Mouse (Mus musculus) thymus, postnatal 0 days (tissue): Measurements from ENCODE around the gene Laptm5. TPM values are rescaled to one million over a fixed set of nuclear protein-coding genes. Genes with fewer than 3 reads are reported as not detected.
A peak's percentile ranks its signal among the peaks of the same experiment; 100 is the strongest.

ENCODE experiments used
- DNase-seq: peaks from one replicate; pipeline ENCODE4 v3.0.0-alpha.2; 2015; ENCODE audit warnings: low spot score
- polyA plus RNA-seq: library from polyadenylated mRNA; unstranded; fragments of >200 nt; fragmentation: Nextera tagmentation; extraction: Ambion mirVana; gene quantifications from 2 replicates; pipeline ENCODE4 v1.2.1, GENCODE M21; 2015

Gene Laptm5
- 668 and 754 TPM in 2 replicates for polyA plus RNA-seq

DNA sequence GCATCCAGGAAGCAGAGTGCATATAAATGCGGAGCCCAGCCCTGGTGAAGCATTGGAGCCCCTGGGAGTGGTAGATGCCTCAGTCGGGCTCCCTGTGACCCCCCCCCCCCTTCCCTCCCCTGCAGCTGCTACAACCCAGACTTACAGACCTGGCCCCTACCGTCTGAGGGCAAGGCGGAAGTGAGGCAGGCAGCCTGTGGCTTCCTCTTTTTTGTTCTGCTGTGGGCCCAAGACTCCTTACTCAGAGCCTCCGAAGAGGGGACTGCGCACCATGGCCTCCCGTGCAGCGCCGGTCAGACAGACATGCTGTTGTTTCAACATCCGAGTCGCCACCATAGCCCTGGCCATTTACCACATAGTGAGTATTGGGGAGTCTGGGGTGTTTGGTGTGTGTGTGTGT lies at the start of gene Laptm5:
Gene Laptm5, plus strand, starts transcription at position 49 of the 400 bp plus-strand sequence.
- peak; percentile 89 for DNase-seq

DNA sequence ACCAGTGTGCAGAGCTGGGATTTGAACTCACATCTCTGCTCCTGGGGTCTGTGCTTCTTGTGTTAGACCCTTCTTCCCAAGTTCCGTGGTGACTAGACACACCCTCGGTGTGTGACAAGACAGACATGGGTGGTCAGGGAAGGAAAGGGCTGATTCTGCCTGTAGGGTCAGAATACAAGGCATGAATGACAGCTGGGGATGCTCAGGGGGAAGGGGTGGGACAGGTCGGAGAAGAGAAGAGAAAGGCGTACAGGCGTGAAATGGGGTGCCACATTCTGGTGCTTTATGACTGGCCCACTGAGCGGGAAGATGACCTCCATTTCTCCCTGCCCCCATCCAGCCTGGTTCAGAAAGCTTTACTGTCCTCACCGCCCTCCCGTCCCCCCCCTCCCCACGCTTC lies 47.5 kb upstream of the Laptm5 start:
- no peak for DNase-seq

DNA sequence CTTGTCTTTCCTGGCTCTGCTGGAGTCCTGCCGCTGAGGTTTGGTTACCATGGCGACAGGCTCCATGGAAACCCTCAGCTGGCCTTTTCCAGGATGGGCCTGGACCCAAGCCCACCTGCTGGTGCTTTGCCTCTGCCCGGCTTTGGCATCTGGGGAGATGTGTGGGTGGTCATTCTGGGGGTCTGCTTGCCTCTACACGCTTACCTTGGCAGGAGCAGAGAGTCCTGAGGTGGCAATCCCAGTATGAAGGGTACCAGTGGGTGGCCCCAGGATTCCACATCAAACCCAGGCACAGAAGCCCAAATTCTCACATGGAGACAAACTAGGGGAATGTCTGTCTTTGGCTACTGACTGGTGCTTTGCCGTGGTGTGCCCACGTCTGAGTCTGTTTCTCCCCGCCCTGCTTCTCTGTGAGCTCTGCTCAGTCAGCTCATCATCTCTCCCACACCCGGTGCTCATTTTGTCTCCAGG lies 47.0 kb upstream of the Laptm5 start:
- DNase-seq, result no peak

DNA sequence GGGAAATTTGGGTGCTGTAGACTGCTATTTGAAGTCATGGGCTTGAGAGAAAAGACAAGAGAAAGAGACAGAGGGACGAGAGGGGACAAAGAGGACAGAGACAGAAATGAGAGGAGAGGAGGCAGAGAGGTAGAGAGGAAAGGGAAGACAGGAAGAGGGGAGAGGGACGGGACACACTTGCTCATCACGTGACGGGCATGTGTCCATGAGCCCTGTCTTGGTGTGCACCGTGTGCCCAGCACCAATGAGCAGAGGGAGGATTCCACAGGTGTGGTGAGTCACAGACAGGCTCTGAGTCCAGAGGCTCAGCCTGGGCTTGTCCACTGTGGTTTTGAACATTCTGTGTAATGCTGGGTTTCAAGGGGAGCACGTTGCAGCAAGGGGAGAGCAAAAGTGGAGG lies 45.0 kb upstream of the Laptm5 start:
- DNase-seq, result no peak

DNA sequence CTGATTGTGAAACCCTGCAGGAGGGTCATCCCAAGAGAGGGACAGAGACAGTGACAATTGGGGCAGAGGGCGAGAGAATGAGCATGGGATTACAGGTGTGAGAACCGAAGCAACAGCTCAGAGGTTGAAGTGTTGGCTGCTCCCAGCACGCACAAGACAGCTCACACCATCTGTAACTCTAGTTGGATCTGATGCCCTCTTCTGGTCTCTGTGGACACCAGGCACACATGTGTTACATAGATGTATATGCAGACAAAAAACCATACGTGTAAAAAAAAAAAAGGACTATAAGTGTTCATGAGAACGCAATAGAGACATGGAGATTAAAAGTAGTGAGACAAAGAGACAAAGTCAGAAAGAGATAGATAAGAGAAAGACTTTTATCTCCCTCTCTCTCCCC lies 44.1 kb upstream of the Laptm5 start:
- no peak for DNase-seq

DNA sequence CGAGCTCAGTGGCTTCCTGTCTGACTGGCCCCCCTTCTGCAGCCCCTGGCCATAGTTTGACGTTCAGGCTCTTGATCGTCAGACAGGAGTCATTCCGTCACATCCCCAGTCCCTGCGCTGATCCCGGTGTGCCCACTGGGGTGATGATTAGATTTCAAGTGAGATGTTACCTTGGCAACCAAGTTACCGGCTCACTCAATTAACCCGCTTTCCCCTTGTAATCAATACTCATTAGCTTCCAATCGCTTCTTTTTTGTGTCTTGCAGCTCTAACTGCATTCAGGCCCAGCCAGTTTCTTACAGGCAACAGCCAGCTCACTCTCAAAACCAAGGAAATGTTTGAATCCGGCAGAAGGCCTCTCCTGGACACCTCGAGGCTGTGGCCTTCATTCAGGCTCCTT lies 40.5 kb upstream of the Laptm5 start:
- DNase-seq, result no peak

DNA sequence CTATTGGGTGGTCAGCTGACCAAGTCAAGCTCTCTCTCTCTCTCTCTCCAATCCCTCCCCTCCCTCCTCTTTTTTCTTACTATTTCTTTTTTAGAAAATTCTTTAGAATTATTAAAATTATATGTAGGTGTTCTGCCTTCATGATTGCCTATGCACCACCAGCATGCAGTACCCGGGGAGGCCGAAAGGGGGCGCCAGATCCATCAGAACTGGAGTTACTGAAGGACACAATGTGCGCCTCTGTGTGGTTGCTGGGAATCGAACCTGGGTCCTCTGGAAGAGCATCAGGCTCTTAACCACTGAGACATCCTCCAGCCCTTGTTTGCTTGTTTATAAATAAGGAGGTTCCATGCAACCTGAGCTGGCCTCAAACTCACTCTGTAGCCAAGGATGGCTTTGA lies 39.5 kb upstream of the Laptm5 start:
- no peak for DNase-seq

DNA sequence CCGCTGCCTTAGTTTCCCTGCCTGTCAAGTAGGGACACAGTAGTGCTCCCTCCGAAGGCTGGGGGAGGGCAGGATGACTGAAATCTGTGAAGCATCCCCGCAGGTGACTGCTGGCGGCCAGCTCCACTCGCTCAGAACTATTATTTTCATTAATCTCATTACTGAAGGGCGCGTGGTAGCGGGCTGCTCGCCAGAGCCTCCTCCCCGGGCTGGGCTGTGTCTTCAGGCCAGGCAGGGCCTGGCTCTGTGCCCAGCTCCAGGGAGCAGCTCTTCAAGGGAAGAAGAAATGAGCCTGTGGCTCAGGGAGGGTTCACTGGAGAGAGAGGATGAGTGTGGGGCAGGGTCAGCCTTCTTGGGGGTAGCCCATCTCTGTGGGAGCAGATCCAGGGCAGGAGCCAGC lies 38.3 kb upstream of the Laptm5 start:
- DNase-seq, result no peak

DNA sequence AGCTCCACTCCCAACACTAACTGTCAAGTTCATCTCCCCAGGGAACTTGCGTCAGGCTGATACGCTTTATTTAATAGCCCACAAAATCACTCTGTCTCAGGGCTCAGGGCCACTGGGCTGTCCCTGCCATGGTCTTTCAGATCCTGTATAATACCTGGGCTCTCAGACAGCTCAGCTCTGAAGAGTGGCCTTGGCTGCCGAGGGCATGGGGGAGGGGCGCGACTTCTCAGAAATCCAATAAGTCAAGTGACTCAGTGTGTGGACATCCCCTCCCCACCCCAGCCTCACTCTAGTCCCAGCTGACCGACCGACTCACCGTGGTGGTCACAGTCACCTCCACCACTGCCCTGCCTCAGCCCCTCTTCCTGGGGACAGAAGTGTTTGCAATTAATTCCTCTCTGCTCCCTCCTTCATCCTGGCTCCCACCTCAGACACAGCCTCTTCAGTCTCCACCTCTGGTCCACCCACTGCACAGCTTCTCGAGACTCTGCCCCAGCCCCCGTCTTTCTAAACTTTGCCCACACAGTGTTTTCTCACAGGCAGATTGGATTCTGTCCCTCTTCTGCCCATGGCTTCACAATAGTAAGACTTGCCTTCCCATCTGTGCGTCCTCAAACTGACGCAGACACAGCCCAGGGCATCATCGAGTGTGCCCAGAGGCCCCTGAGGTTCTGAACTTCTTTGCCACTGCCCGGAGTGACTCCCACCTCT lies 36.8 kb upstream of the Laptm5 start:
- DNase-seq, result no peak

DNA sequence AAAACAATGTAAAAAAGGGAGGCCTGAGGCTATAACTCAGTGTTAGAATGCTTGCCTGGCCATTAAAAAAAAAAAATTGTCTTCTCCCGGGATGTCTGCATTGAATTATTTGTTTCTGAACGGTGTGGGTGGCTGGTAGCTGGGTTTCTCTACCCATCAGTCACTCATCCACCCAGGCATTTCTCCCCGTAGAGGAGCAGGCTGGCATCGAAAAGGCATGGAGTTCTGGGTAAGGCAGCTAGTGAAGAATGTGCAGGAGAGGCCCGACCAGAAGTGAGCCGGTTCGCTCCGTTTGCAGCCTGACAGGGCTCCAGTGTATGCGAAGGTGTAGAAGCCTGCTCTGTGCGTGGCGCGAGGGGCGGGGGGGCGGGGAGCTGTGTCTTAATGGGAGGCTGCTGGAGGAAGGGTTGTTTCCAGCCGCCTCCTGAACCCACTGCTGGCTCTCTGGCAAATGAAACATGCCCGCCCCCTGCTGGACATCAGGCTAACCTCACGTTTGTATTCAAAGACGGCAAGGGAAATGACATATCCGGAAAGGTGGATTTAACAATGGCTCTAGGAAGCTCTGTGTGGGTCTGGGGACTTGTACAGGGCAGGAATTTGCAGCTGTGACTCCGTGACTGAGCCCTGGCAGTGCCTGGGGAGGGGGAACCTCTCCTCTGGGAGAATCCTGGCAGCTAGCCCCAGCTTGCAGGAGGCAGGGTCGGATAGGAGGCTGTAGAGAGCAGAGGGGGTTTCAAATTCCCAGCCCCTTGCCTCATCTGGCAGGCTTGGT lies 34.5 kb upstream of the Laptm5 start:
- DNase-seq, result peak; percentile 73

DNA sequence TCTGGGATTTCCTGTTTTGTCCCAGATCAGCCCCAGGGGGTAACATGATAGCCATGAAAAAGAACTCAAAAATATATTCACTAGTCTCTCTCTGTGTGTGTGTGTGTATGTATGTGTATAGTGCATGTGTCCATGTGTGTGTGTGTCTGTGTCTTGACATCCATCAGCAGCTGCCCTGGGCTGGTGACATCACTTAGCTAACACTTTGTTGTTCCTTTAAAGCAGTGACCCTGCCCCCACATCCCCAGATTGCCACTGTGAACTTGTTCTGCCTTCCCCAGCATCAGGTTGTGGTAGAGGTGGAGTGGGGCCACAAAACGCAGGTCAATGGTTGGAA lies 33.9 kb upstream of the Laptm5 start:
- no peak for DNase-seq

DNA sequence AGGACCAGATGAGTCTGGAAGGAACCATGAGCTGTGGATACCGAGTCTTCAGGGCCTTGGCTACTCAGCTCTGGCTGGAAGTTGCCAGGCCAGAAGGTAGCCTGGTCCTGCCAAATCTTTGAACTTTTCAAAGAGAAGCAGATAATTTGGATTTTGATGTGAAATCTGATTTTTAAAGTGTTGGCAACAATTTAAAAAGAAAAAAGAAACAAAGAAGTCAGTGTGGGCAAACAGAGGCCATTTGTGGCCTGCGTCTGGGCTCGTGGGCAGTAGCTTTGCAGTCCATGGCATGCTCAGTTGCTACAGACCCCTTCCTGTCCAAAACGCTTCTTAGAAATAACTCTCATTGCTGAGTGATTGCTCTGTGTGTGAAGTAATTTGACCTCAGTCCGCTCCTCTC lies 31.6 kb upstream of the Laptm5 start:
- no peak for DNase-seq

DNA sequence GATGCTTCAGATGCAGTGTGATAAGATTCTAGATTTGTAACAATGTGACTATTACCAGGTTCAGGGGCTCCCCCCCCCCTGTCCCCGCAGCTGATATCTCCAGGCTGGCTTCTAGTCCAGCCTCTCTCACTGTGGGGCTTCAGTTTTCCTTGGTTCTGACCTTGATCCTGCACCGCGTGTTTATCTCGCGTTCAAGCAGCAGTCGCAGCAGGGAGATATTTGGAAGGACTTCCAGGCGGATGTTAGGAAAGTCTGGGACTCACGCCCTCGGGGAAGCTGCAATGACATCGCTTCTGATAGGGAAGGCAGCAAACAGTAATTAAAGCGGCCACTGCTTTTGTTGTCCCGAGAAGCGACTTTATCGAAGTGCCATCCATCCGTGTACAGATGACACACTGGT lies 30.2 kb upstream of the Laptm5 start:
- DNase-seq, result no peak

DNA sequence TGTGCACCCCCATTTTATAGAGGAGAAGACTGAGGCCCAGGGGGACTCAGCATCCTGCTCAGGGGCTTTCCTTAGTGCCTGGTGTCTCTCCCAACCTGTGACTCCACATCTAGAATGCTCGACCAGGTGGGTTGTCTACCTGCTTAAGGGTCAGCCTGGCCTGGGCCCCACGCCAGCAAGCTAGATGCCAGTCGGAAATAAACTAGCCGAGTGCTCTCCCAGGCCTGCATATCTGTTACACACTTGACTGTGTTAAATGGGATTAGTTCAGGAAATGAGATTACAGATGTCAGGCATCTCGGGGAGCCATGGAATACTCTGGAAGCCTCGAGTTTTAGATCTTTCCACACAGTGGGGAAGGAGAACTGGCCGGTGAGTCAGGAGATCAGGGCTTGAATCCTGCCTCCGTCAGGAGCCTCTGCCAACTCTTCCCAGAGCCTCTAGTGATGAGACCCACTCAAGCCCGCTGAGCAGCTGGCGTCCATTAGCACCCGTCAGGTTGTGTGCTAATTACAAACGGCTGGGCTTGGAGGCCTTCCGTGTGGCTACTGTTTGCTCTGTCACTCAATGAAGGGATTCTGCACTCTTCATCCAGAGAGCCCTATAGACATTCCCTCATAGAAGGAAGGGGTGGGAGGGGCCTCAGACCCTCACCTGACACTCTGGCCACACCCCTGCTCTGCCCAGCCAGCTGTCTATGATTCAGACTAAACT lies 28.9 kb upstream of the Laptm5 start:
- DNase-seq, result no peak

DNA sequence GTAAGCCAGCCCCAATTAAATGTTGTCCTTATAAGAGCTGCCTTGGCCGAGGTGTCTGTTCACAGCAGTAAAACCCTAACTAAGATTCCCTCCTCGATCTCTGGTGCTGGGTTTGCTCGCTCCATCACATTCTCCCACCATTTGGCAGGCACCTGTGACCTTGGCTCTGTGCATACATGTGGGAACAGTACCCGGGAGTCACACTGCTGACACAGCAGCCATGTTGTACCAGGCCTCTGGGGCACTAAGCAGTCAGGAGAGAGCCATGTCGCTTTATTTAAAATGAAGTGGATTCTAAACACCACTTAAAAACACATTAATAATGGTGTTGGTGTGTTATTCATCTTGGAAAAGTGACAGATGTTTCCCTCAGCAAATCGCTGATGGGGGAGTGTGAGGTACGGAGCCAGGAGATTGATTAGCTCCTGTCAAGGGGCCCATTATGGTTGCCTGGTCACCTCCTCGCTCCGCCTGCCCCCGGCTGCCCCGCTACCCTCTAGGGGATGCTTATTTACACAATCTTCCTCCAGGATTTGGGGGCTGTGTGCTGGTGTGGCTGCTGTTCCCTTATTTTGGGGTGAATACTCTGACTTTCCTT lies 25.7 kb upstream of the Laptm5 start:
- DNase-seq, result no peak

DNA sequence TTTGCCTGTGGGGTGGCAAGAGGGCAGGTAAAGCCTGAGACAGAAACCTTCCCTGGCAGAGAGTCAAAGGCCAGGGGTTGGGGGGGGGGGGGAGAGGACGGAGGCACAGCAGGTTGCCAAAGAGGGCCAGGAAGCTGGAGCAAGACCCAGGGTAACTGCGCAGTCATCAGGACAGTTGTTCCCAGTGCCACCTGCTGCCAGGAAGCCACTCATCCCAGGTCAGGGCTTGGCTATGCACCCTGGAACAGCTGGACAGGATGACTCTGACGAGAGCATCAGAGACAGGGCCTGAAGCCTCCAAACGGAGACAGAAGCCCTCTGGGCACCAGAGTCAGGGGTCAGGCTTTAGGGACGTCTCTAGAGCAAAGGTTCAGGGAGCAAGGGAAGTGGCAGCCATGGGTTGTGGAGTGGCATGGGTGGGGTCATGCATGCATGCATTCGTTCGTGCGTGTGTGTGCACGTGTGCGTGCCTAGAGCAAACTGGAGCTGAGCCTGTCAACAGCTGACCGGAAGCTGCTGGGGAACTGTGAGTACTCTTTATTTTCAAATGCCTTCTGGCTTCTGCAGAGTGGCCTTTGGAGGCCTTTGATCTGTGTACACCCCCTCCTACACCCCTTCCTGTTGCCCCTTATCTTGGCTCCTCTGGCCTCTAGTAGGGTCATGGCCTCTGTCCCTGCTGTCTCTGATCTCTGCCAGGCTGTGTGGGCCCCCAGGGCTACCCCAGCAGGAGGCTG lies 23.0 kb upstream of the Laptm5 start:
- no peak for DNase-seq

DNA sequence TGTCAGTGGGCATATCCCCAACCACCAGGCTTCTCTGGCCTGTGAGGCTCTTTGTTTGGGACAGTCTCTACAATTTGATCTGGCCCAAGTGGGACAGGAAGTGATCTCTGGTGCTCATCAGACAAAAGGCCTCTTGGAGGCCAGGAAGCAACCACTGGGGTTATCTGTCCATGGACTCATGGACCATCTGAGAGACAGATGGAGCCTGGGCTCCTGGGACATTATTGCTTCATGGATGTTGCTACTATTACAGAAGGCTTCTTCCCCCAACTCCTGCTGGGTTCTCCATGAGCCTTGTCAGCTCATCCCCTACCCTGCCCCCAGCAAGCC lies 22.4 kb upstream of the Laptm5 start:
- no peak for DNase-seq

DNA sequence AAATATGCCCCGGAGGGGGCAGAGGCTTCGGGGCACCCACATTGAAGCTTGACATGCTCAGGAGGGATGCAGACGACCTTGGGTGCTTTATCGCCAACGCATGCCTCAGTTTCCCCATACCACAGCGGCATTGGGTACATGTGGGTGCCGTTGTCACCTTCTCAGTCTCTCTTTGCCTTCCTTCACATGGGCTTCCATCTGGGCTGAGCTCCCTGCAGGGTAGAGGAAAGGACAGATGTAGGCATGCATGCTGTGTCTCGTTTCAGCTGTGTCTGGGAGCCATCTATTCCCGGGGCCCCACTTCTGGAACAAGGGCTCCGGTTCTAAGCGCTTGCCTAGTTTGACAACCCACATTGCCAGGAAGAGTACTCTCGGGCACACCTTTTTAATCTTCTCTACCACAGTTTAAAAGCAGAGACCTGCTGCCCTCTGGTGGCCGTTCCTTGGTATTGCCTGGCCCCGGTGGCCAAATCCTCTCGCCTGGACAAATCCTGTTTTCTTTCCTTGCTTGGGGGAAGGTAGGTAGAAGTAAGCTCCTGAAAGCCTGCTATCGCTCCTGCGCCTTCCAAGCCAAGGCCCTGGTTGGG lies 20.8 kb upstream of the Laptm5 start:
- DNase-seq, result peak; percentile 67

DNA sequence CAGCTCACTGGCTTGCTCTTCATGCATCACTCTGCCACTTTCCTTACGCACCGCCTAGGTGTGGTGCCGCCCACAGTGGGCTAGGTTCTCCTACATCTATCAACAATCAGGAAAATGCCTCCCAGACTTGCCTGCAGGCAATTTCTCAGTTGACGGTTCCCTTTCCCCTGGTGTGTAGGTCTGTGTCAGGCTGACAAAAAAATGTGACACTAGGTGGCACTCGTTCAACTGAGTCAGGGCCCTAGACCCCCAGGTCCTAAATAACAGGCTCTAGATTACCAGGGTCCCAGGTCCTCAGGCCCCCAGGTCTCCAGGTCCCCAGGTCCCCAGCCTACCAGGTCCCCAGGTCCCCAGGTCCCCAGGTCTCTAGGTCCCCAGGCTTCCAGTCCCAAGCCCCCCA lies 19.2 kb upstream of the Laptm5 start:
- DNase-seq, result no peak

DNA sequence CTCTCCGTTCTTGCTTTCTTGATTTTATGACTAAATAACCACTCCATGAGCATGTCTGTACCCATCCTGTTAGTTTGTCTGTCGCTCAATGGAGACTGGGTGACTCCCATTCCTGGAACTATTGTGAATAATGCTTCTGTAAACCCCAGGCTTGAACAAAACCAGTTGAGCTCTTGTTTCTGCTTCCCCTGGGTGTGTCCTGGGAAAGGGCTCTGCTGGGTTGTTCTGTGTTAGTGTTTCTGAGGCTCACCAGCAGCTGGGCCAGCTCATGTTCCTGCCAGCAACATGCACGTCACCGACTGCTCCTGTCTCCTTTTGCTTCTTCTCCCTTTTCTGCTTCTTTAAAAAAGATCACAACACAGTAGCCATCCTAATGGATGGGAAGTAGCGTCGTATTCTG lies 17.2 kb upstream of the Laptm5 start:
- no peak for DNase-seq

DNA sequence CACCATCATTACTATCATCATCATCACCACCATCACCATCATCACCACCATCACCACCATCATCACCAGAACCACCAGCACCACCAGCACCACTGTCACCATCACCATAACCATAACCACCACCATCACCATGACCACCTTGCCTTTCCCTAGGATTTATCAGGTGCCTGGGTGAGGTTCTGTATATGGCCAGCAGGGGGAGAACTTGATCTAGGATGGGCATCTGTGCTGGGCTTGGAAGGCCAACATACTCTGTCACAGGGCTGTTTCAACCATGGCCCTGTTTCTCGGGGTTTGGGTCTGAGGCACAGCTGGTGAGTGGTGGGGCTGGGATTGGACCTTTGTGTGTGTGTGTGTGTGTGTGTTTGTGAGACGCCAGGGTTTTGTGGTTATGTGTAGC lies 16.6 kb upstream of the Laptm5 start:
- peak; percentile 81 for DNase-seq
